Mouse (Mus musculus) liver, embryonic 14.5 days (tissue): ENCODE results near the gene Kcnj11. TPM values are rescaled to one million over a fixed set of nuclear protein-coding genes. Genes with fewer than 3 reads are reported as not detected.

Source experiments
- ATAC-seq: fragments of 200-750 bp; cut with Nextera tagmentation; 2 replicates; pipeline ENCODE4 v1.8.0; 2017; ENCODE audit warnings: moderate number of reproducible peaks, mild to moderate bottlenecking, moderate library complexity; ENCODE audit not compliant: insufficient read depth
- DNase-seq, 3 experiments: peaks; one replicate each; pipeline ENCODE4 v3.0.0-alpha.2; 2012 to 2013; ENCODE audit warnings: low read depth in 3 of 3, low spot score in 3 of 3
- H3K27ac ChIP-seq: fragments of 300-500 bp; sonication (generic); 2 replicates; pipeline ENCODE4 v1.5.1; 2014; ENCODE audit warnings: moderate library complexity, mild to moderate bottlenecking, control low read depth, inconsistent platforms
- H3K27me3 ChIP-seq: fragments of 300-500 bp; sonication (generic); 2 replicates; pipeline ENCODE4 v1.6.1; 2014; ENCODE audit warnings: mild to moderate bottlenecking, low read length, moderate library complexity; ENCODE audit not compliant: control insufficient read depth, insufficient read depth
- H3K36me3 ChIP-seq: fragments of 300-500 bp; sonication (generic); replicated peaks from 2 replicates; pipeline ENCODE4 v1.6.1; 2014; ENCODE audit warnings: low read depth; ENCODE audit not compliant: control insufficient read depth, insufficient read depth
- H3K4me1 ChIP-seq, 2 experiments: fragments of 200-500 bp in 1 of 2; fragments of 300-500 bp in 1 of 2; sonication (generic) in 1 of 2; replicated peaks; 2 replicates each; pipeline ENCODE4 v1.6.1; 2012 to 2014; ENCODE audit warnings: antibody characterized with exemption in 1 of 2, inconsistent platforms in 1 of 2, low read length in 1 of 2; ENCODE audit not compliant: control insufficient read depth in 2 of 2, insufficient read depth in 2 of 2
- H3K4me2 ChIP-seq: fragments of 300-500 bp; sonication (generic); 2 replicates; pipeline ENCODE4 v1.6.1; 2014; ENCODE audit warnings: low read depth, mild to moderate bottlenecking, control low read depth, moderate library complexity
- H3K4me3 ChIP-seq, 2 experiments: fragments of 200-500 bp in 1 of 2; fragments of 300-500 bp in 1 of 2; sonication (generic) in 1 of 2; 2 replicates each; pipeline ENCODE4 v1.5.1; 2012 to 2014; ENCODE audit warnings: low read depth in 2 of 2, low read length in 2 of 2, mild to moderate bottlenecking in 2 of 2, control low read depth in 1 of 2, inconsistent platforms in 1 of 2, moderate library complexity in 1 of 2; ENCODE audit not compliant: insufficient read depth in 1 of 2
- H3K9ac ChIP-seq: fragments of 300-500 bp; sonication (generic); replicated peaks from 2 replicates; pipeline ENCODE4 v1.6.1; 2014; ENCODE audit warnings: mild to moderate bottlenecking, control low read depth, moderate library complexity
- H3K9me3 ChIP-seq: fragments of 300-500 bp; sonication (generic); 2 replicates; pipeline ENCODE4 v1.6.1; 2016; ENCODE audit warnings: low read length, mixed read lengths; ENCODE audit not compliant: control insufficient read depth
- CTCF ChIP-seq: IDR thresholded peaks from 2 replicates; pipeline ENCODE4 v1.5.1; 2016; ENCODE audit warnings: antibody characterized with exemption, low read depth, control low read depth
- EP300 ChIP-seq: IDR thresholded peaks from 2 replicates; pipeline ENCODE4 v1.6.1; 2016; ENCODE audit warnings: antibody characterized with exemption, low read depth
- WGBS: fragments of 180-500 bp; shearing (Covaris S2); extraction: QIAGEN DNeasy Blood & Tissue Kit; methylation state at CpG from one replicate; pipeline ENCODE4 v1.1.7; 2014; ENCODE audit not compliant: insufficient replicate concordance; 5-methylcytosine and 5-hydroxymethylcytosine counted together
- polyA plus RNA-seq, 2 experiments: library from polyadenylated mRNA; depleted of rRNA in 1 of 2; stranded (reverse) in 1 of 2; unstranded in 1 of 2; fragments of >200 nt; fragmentation: Nextera tagmentation in 1 of 2; extraction: Ambion mirVana in 1 of 2; gene quantifications; 2 replicates each; pipeline versions ENCODE4 v1.2.1 to v1.2.3; 2012 to 2014

The Kcnj11 gene
- polyA plus RNA-seq, 2 experiments, result 0.02 TPM; not detected in 1

DNA sequence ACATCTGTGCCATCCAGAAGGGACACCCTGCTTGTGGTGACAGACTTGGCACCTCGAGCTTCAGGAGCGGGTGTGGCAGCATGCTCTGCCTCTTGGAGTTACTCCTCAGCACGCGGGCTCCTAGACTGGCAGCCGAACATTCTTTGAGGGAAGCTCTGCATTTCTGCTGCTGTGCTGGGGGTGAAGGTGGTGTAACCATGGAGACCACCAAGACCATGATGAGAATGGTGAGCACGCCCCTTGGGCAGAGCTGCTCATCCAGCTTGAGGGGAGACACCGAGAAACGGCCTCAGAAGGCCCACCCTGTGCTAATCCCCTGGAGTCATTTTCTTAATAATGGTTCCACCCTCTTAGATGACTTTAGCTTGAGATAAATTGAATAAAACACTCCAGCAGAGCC is 7.8 kb downstream of the Kcnj11 start:
- DNase-seq (no peak), ATAC-seq (no peak)
- Histone ChIP-seq H3K27ac (no peak overlapping the region), H3K27me3 (no peaks in the 10 kb centered on the region), H3K4me2 (no peak overlapping the region), H3K4me3 (no peak overlapping the region), H3K9me3 (no peaks in the 10 kb centered on the region), H3K36me3 (no peaks in the 10 kb centered on the region), H3K4me1 (no peaks in the 10 kb centered on the region), H3K9ac (no peak overlapping the region)
- TF ChIP-seq EP300, result no peak
- TF ChIP-seq CTCF, result no peak
- WGBS, result 50% methylated on average over 8 of the region's 8 CpGs

DNA sequence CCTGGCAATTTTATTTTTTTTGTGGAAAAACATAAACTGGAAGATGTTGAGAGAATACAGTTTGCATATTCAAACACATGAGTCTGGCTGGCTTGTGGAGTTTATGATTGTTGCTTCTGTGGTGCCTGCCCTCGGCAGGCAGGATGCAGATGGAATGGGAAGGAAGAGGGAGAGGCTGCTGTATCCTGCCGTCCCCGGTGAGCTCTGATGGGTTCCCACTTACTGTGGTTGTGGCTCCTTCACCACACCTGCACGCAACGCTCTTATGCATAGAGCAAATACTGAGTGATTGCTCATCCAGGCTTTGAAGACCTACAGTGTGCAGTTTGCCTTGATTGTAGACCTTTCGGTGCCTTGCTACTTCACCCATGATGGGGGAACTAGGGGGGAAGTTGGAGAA is 12.3 kb downstream of the Kcnj11 start:
- Histone ChIP-seq H3K9me3 (no peaks in the 10 kb centered on the region), H3K27ac (no peak overlapping the region), H3K4me3 (no peak overlapping the region), H3K9ac (no peak overlapping the region), H3K4me2 (no peak overlapping the region), H3K4me1 (no peaks in the 10 kb centered on the region), H3K27me3 (no peaks in the 10 kb centered on the region), H3K36me3 (peaks cover 3% of the 10 kb centered on the region)
- DNase-seq (no peak), ATAC-seq (no peak)
- 36% methylated on average over 6 of the region's 6 CpGs for WGBS
- TF ChIP-seq CTCF (no peak), EP300 (no peak)

- ATAC-seq, result no peak
- Histone ChIP-seq H3K4me1 (no peaks in the 10 kb centered on the region), H3K9me3 (no peaks in the 10 kb centered on the region)
Measured at GRCm38 (mm10) chr7:46086378-46086777, 14.2 kb downstream of the Kcnj11 start.

GRCm38 (mm10) chr7:46084839-46085513 is 15.6 kb downstream of the Kcnj11 start:
- Histone ChIP-seq H3K9me3 (no peaks in the 10 kb centered on the region), H3K27ac (no peak overlapping the region), H3K27me3 (no peaks in the 10 kb centered on the region), H3K4me3 (no peak overlapping the region), H3K9ac (no peak overlapping the region), H3K4me2 (no peak overlapping the region), H3K4me1 (no peaks in the 10 kb centered on the region), H3K36me3 (peaks cover 12% of the 10 kb centered on the region)
- DNase-seq, result no peak
- no peak for TF ChIP-seq CTCF
- TF ChIP-seq EP300, result no peak
- ATAC-seq, result peak; percentile 33; the same call in 1 of the 2 replicates
- WGBS, result 62% methylated on average over 16 of the region's 16 CpGs

More at GRCm38 (mm10) chr7:46086378-46086777, 14.2 kb downstream of the Kcnj11 start:
- TF ChIP-seq EP300 (no peak), CTCF (no peak)
- no peak overlapping the region for H3K27ac ChIP-seq
- no peak overlapping the region for H3K4me2 ChIP-seq
- no peak overlapping the region for H3K4me3 ChIP-seq
- H3K36me3 ChIP-seq, result peaks cover 8% of the 10 kb centered on the region
- no peak overlapping the region for H3K9ac ChIP-seq
- 65% methylated on average over 6 of the region's 6 CpGs for WGBS
- DNase-seq, result no peak
- no peaks in the 10 kb centered on the region for H3K27me3 ChIP-seq

DNA sequence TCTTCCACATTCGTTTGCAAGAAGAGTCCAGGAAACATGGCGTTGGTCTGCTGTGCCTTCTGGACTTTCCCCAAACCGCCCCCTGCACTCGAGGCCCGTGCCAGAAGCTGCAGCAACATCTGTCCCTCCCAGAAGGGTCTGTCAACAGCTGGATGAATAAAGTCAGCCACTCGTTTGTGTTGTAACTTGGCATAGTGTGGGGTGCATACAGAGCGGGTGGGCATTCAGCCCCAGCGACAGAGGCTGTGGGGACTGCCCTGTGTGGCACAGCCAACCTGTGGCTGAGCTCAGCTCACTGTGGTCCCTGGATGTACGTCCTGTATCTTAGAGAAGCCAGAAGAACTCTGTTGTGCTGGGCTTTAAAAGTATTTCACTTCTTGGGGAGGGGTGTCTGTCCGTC is 16.5 kb downstream of the Kcnj11 start:
- H3K4me1 ChIP-seq, result no peaks in the 10 kb centered on the region
- TF ChIP-seq EP300 (no peak), CTCF (no peak)
- no peak overlapping the region for H3K27ac ChIP-seq
- H3K36me3 ChIP-seq, result peaks cover 16% of the 10 kb centered on the region
- 68% methylated on average over 10 of the region's 10 CpGs for WGBS
- ATAC-seq (no peak), DNase-seq (no peak)
- H3K4me3 ChIP-seq, result no peak overlapping the region
- H3K4me2 ChIP-seq, result no peak overlapping the region
- H3K27me3 ChIP-seq, result no peaks in the 10 kb centered on the region
- H3K9ac ChIP-seq, result no peak overlapping the region
- no peaks in the 10 kb centered on the region for H3K9me3 ChIP-seq
